Mouse (Mus musculus): ENCODE measurements at regions not wholly inside any gene's neighbourhood (a gene's known extent, or its start where the extent isn't known, plus 50 kb on each side); places are given as distances from the start of the nearest gene placed in this dataset.
A peak's percentile ranks its signal among the peaks of the same experiment; 100 is the strongest.

- no peak for DNase-seq
These were observed 420.6 kb downstream of the Lmo4 start for GRCm38 (mm10) chr3:143784353-143784791.

DNA sequence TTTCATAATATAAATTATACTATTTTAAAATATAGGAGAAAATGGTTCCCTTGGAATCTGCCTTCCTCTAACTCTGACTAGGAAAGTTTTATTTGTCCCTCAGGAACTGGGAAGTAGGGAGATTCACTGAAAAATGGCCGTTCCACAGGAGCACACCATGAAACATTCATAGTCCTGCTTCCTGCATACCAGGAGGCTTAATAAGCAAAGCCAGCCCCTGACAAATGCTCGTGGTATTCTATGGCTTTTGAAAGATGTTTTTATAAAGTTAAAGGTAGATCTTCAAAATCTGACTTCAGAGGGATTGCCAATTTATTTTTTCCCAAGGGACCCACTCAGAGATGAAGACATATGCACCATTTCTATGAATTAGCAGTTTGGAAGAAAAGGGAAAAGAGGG is 426.9 kb downstream of the Lmo4 start:
- DNase-seq, result no peak

DNA sequence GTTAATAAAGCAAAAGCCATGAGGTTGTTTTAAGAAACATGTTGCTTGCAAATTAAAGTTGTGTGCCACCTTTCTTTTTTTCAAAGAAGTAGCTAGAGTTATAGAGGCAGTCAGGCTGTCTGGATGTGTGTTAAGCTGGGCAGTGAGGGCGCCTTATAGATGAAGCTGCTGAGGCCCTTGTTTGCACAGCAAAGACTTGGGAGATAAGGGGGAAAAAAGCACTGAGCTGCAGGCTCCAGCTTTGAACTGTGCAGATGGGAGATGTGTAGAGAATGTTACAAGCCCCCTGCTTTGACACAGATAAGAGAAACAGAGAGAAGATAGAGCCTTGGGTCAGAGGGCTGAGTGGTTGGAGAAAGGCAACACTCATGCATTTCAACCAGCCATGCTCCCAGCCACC is 445.7 kb downstream of the Lmo4 start:
- no peak for DNase-seq

- no peak for DNase-seq
These were observed 451.8 kb downstream of the Lmo4 start for GRCm38 (mm10) chr3:143753197-143753596.

DNA sequence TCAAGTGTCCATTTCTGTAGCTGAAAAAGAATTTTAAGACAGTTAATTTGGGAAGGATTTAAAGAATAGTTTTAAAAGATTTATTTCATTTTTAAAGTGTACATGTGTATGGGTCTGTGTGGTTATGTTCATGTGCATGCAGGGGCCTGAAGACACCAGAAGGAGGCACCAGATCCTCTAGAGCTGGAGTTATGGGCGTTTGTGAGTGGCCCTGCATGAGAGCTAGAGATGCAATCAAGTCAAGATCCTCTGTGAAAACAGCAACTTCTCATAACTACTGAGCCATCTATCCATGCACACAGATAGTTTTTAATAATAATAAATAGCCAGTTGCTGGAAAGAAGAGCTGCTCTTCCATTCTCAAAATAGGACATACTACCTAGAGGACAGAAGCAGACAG is 452.4 kb downstream of the Lmo4 start:
- no peak for DNase-seq

DNA sequence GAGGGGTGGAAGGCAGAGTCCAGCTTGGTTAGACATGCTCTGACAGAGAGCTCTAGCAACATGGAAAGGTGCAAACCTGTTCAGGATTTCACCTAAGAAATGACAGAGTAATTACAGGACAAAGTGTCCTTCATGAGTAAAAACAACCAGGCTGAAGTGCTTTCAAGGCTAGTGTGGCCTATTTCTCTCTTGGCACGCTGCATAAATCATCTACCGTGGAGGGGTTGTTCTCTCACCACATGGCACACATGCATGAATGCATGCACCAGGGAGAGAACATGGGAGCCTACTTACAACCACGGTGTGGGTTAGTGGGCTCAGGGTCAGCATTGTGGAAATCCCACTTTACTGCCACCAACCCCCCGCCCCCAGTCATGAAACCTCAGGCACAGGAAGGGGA is 454.9 kb downstream of the Lmo4 start:
- no peak for DNase-seq

GRCm38 (mm10) chr3:143743649-143744048 is 461.4 kb downstream of the Lmo4 start:
- DNase-seq, result no peak

- DNase-seq, result peak; percentile 39
These were observed 462.0 kb downstream of the Lmo4 start for GRCm38 (mm10) chr3:143742786-143743571.

- DNase-seq, result no peak
These were observed 466.3 kb downstream of the Lmo4 start for GRCm38 (mm10) chr3:143738676-143739075.

DNA sequence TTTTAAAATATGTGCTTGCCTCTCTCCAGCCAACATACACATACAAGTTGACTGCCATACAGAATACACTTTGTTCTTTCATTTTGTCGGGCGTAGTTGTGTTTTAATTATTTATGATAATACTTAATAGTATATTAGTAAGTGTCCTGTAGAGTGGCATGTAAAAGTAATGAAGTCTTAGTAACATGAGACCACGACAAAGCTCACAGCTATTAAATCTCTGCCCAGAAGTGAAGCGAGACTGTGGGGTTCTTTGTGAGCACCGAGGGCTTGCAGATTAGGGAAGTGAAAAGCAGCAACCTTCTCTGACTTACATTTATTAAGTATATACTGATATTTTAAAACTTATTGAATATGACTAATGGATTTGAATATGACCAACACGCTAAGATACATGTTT is 467.2 kb downstream of the Lmo4 start:
- no peak for DNase-seq

GRCm38 (mm10) chr3:143736651-143737398 is 468.2 kb downstream of the Lmo4 start:
- DNase-seq, result no peak

DNA sequence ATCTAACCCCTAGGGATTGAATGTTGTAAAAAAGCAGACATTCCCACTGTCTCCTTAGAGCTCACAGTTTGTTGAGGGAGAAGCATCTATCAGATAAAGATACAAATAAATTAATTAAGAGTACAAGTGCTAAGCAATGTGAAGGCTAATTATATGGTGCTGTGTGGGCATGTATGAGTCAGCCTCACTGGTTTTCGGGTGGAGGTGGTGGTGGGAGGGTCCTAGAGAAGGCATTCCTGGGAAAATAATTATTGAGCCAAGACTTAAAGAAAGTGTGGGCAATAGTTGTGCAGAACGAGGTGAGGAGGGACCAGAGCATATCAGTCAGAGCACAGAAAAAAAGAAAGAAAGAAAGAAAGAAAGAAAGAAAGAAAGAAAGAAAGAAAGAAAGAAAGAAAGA is 470.2 kb downstream of the Lmo4 start:
- no peak for DNase-seq

GRCm38 (mm10) chr3:143732966-143733725 is 471.9 kb downstream of the Lmo4 start:
- peak; percentile 66 for DNase-seq

DNA sequence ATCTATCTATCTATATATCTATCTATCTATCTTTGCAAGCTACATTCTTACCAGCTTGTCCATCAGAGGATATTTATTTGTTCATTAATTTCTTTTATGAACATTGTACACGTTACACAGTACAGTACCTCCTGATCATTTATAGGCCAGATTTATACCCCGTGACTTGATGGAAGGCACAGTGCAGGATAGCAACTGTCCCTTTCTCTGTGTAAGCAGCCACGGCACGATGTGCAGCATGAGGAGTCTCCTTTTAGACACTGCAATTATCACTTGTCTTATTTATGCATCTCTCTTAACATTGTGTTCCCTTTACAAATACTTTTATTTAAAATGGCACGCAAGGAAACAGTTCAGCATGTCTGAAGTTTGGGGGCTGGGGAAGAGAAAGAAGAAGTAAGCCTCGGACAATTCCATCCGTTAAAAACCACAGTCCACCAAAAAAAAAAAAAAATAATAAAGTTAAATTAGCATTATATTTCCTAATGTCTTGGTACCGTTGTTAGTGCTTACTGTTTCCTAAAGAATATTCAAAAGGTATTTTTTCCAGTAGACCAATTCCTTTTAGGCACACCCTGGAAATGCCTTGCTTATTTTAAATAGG is 475.4 kb downstream of the Lmo4 start:
- DNase-seq, result no peak

GRCm38 (mm10) chr3:143722571-143722970 is 482.4 kb downstream of the Lmo4 start:
- DNase-seq, result peak; percentile 43

- no peak for DNase-seq
These were observed 482.9 kb downstream of the Lmo4 start for GRCm38 (mm10) chr3:143722082-143722481.

DNA sequence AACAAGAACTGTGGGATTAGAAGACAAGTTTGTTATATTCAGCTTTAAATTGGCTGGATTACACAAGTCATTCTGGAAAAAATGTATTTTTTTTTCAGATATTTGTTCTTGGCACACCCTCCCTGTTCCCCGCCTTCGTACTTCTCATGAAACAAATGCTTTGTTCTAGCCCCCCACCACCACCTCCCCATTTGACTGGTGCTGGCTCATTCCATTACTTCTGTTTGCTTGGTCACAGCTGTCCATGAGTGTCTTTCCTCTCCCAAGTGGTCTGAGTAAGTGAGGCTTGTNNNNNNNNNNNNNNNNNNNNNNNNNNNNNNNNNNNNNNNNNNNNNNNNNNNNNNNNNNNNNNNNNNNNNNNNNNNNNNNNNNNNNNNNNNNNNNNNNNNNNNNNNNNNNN is 491.8 kb downstream of the Lmo4 start:
- no peak for DNase-seq

GRCm38 (mm10) chr3:143710805-143711469 is 494.1 kb downstream of the Lmo4 start:
- DNase-seq, result no peak

DNA sequence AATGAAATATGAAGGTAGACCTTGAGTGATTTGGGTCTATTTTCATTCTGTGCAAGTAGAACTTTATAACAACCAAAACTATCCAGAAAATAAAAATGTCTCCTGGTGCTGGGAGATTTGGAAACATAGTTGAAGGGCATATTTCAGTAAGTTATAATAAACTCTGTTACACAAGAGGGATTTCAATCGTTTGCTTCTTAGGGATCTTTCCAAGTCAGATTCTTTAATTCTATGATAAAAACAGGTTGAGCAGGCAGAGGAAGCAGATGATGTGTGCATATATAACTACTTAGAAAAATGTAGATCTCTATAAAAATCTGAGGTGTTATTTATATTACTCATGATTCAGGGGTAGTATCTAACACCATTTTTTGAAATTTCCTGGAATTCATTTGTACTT is 498.3 kb downstream of the Lmo4 start:
- DNase-seq, result no peak

- DNase-seq, result no peak
These were observed 510.2 kb downstream of the Lmo4 start for GRCm38 (mm10) chr3:143694817-143695216.

DNA sequence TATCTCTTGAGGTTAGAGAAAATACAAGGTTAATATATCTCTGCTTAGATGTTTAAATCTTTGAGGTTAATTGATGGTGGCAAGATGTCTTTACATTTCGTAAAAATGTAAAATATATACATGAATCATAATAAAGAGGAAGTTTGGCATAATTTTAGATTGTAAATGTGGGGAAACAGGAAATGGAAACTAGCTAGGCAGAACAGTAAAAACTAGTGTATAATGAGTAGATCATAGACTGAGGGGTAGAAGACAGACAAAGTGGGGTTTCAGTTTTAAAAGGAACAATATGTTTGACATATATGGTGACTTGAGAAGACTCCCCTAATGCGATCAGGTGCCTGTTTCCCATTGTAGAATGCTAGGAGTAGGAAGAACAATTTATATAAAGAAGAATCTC is 519.3 kb downstream of the Lmo4 start:
- DNase-seq, result no peak

- DNase-seq, result no peak
These were observed 526.8 kb downstream of the Lmo4 start for GRCm38 (mm10) chr3:143678186-143678585.

DNA sequence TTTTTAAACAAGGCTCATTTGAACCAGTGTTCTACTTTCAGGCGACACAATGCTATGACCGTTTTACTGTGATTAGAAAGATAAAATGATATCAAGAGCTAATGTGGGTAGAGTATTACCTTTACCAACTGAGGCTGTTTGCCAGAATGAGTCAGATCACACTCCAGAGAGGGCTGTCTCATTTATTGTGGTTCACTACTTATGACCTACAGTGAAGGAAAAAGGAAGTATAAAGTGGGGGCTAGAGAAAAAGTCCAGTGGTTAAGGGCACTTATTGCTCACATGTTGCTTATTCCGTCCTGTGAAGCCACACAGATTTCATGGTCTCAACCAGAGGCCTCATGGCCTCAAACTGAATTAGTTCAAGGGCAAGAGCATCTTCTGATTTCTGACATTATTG is 530.2 kb downstream of the Lmo4 start:
- no peak for DNase-seq
